Mouse (Mus musculus) cortical plate, adult 2 months (tissue): ENCODE measurements at regions not wholly inside any gene's neighbourhood (a gene's known extent, or its start where the extent isn't known, plus 50 kb on each side); places are given as distances from the start of the nearest gene placed in this dataset.

Source experiments
- CTCF ChIP-seq: fragments of 200-500 bp; IDR thresholded peaks from 2 replicates; pipeline ENCODE4 v1.5.1; 2011; ENCODE audit warnings: mild to moderate bottlenecking, control low read depth, low read length; ENCODE audit not compliant: insufficient read depth; ENCODE audit errors: extremely low read depth
- POLR2A ChIP-seq: fragments of 200-500 bp; IDR thresholded peaks from 2 replicates; pipeline ENCODE4 v1.6.1; 2011; ENCODE audit warnings: mild to moderate bottlenecking, low read length, control low read depth; ENCODE audit not compliant: insufficient read depth; ENCODE audit errors: extremely low read depth

GRCm38 (mm10) chr10:16706976-16707375 is 1016.0 kb upstream of the Cited2 start:
- TF ChIP-seq CTCF, result no peak
- no peak for TF ChIP-seq POLR2A
